Mouse (Mus musculus): Measurements from ENCODE around the gene Pogk. TPM values are rescaled to one million over a fixed set of nuclear protein-coding genes. Genes with fewer than 3 reads are reported as not detected.
A peak's percentile ranks its signal among the peaks of the same experiment; 100 is the strongest.

Gene Pogk
- polyA plus RNA-seq, 1 experiment: 2.7 TPM

DNA sequence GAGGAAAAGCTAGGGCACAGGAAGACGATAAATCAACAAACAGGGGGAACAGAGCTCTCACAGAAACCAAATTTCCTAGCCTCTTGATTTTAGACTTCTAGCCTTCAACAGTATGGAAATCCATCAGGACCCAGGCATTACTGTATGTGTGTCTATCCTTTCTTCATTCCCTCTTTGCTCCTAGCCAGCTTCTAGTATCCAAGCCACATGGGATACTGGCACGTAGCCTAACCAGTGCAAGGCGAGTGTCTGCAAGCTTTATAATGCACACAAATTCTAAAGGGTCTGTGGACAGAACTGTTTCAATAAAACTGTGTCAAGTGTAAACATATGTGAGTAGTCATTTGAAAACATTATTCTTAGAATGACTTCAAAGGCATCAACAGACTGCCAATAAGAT, 47.0 kb downstream of the Pogk start:
- TF ChIP-seq CTCF (IDR thresholded peaks at IDR 0.05; ENCODE audit: extremely low read depth, insufficient read depth, insufficient read length, insufficient replicate concordance) (no peak), POLR2A (IDR thresholded peaks at IDR 0.05; ENCODE audit: low read depth, low read length) (no peak)
- DNase-seq (ENCODE audit: low read depth in 1 of 2, low spot score in 2 of 2): no peak
- WGBS: 83% methylated on average over 3 of the region's 3 CpGs
- Histone ChIP-seq H3K4me1 (ENCODE audit: control insufficient read depth, insufficient read depth, insufficient read length) (no peaks in the 10 kb centered on the region), H3K4me3 (ENCODE audit: extremely low read depth, insufficient read depth, insufficient read length) (no peak overlapping the region), H3K36me3 (ENCODE audit: control insufficient read depth, insufficient read depth, low read length) (no peaks in the 10 kb centered on the region), H3K27me3 (ENCODE audit: control insufficient read depth, insufficient read depth, low read length) (no peaks in the 10 kb centered on the region; the same call in 1 of the 2 replicates), H3K27ac (ENCODE audit: insufficient read depth, low read length) (no peak overlapping the region)

DNA sequence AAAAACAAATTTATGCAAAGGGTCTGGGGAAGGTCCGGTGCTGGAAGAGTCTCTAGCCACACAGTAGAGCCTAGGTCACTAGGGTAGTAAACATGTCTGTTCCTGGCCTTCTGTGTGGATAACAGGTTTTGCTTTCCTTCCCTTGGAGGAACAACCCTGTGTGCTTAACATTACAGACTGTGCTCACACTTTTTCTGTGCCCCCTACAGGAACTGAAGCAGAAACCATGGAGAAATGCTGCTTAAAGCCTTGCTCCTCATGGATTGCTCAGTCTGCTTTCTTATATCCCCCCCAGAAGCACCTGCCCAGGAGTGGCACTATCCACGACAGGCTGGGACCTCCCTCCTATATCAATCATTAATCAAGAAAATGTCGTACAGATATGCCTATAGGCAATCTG, 47.8 kb downstream of the Pogk start:
- no peak overlapping the region for H3K27ac ChIP-seq (ENCODE audit: insufficient read depth, low read length)
- H3K36me3 ChIP-seq (ENCODE audit: control insufficient read depth, insufficient read depth, low read length): no peaks in the 10 kb centered on the region
- WGBS: 78% methylated on average over 3 of the region's 3 CpGs
- H3K27me3 ChIP-seq (ENCODE audit: control insufficient read depth, insufficient read depth, low read length): no peaks in the 10 kb centered on the region; the same call in 1 of the 2 replicates
- H3K4me3 ChIP-seq (ENCODE audit: extremely low read depth, insufficient read depth, insufficient read length): no peak overlapping the region
- TF ChIP-seq POLR2A (IDR thresholded peaks at IDR 0.05; ENCODE audit: low read depth, low read length) (no peak), CTCF (IDR thresholded peaks at IDR 0.05; ENCODE audit: extremely low read depth, insufficient read depth, insufficient read length, insufficient replicate concordance) (no peak)
- no peak for DNase-seq (ENCODE audit: low read depth in 1 of 2, low spot score in 2 of 2)
- no peaks in the 10 kb centered on the region for H3K4me1 ChIP-seq (ENCODE audit: control insufficient read depth, insufficient read depth, insufficient read length)

DNA sequence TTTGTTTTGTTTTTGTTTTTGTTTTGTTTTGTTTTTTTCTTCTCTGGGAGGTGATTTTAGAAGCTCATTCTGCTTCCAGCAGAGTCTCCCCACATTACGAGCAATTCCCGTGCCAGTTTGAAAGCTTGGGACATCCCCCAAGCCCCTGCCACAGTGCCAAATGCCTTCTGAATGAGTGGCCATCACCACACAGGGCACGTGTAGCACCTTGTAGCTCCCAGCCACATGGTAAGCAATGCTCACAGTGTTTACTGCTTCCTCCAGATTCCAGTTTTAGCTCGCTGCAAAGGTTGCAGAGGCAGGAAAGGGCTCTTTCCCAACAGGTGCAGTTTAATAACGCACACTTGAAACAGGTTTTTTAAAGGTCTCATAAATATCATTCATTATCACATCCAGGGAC, 48.8 kb downstream of the Pogk start:
- Histone ChIP-seq H3K36me3 (ENCODE audit: control insufficient read depth, insufficient read depth, low read length) (no peaks in the 10 kb centered on the region), H3K27ac (ENCODE audit: insufficient read depth, low read length) (no peak overlapping the region), H3K4me3 (ENCODE audit: extremely low read depth, insufficient read depth, insufficient read length) (no peak overlapping the region), H3K27me3 (ENCODE audit: control insufficient read depth, insufficient read depth, low read length) (no peaks in the 10 kb centered on the region; the same call in 1 of the 2 replicates), H3K4me1 (ENCODE audit: control insufficient read depth, insufficient read depth, insufficient read length) (no peaks in the 10 kb centered on the region)
- TF ChIP-seq CTCF (IDR thresholded peaks at IDR 0.05; ENCODE audit: extremely low read depth, insufficient read depth, insufficient read length, insufficient replicate concordance): no peak
- TF ChIP-seq POLR2A (IDR thresholded peaks at IDR 0.05; ENCODE audit: low read depth, low read length): no peak
- DNase-seq (ENCODE audit: low read depth in 1 of 2, low spot score in 2 of 2): no peak
- 75% methylated on average over 5 of the region's 5 CpGs for WGBS

DNA sequence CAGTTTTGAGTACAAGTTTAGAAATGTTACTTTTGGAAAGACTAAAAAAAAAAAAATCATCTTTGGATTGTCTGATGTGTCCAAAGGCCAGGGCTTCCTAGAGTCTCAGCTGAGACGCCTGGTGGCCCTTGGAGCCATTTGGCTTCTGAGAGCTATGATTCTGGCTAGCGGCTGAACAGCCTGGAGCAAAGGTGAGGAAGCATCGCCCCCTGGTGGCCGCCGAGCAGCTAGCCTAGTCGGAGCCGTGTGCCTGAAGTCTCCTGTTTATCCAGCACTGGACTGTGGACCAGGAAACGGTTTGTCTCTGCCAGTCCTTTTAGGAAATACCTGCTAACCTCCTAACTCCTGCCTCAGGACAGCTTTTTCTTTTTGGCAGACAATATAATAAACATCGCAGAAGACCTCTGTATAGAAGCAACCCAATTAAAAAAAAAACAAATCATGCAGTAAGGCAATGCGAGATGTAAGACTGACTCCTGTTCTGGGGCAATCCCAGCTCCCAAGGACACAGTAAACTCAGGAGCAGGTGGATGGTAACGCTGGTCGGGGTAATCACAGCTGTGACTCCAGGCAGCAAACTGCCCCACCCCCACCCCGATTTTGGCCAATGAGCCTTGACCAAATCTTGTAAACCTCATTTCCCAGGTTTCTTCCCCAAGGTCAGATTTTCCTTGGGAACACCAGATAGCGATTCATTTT, 49.4 kb downstream of the Pogk start:
- H3K27me3 ChIP-seq (ENCODE audit: control insufficient read depth, insufficient read depth, low read length): no peaks in the 10 kb centered on the region; the same call in 1 of the 2 replicates
- H3K36me3 ChIP-seq (ENCODE audit: control insufficient read depth, insufficient read depth, low read length): no peaks in the 10 kb centered on the region
- peak; percentile 28 to 74 for DNase-seq (ENCODE audit: low read depth in 1 of 2, low spot score in 2 of 2)
- H3K4me3 ChIP-seq (ENCODE audit: extremely low read depth, insufficient read depth, insufficient read length): no peak overlapping the region
- WGBS: 28% methylated on average over 14 of the region's 14 CpGs
- TF ChIP-seq POLR2A (IDR thresholded peaks at IDR 0.05; ENCODE audit: low read depth, low read length) (no peak), CTCF (IDR thresholded peaks at IDR 0.05; ENCODE audit: extremely low read depth, insufficient read depth, insufficient read length, insufficient replicate concordance) (peak; percentile 95)
- H3K27ac ChIP-seq (ENCODE audit: insufficient read depth, low read length): no peak overlapping the region
- no peaks in the 10 kb centered on the region for H3K4me1 ChIP-seq (ENCODE audit: control insufficient read depth, insufficient read depth, insufficient read length)

DNA sequence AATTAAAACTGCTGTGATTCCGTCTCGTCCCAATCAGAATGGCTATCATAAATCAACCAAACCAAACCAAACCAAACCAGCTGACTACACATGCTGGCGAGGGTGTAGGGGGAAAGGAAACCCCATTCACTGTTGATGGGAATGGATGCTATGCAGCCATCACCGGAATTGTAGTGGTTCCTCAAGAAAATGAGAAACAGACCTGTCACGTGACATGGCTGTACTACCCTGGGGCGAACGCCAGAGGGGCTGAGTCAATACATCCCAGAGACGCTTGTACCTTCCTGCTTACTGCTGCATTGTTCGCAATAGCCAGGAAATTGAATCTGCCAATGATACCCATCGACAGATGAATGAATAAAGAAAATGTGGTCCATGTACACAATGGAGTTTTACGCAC, 59.9 kb downstream of the Pogk start:
- DNase-seq (ENCODE audit: low read depth in 1 of 2, low spot score in 2 of 2): no peak
- H3K27ac ChIP-seq (ENCODE audit: insufficient read depth, low read length): no peak overlapping the region
- H3K4me1 ChIP-seq (ENCODE audit: control insufficient read depth, insufficient read depth, insufficient read length): peaks cover 3% of the 10 kb centered on the region; the same call in 1 of the 2 replicates
- TF ChIP-seq POLR2A (IDR thresholded peaks at IDR 0.05; ENCODE audit: low read depth, low read length) (no peak), CTCF (IDR thresholded peaks at IDR 0.05; ENCODE audit: extremely low read depth, insufficient read depth, insufficient read length, insufficient replicate concordance) (no peak)
- H3K27me3 ChIP-seq (ENCODE audit: control insufficient read depth, insufficient read depth, low read length): no peaks in the 10 kb centered on the region
- 87% methylated on average over 11 of the region's 11 CpGs for WGBS
- no peaks in the 10 kb centered on the region for H3K36me3 ChIP-seq (ENCODE audit: control insufficient read depth, insufficient read depth, low read length)
- H3K4me3 ChIP-seq (ENCODE audit: extremely low read depth, insufficient read depth, insufficient read length): no peak overlapping the region

DNA sequence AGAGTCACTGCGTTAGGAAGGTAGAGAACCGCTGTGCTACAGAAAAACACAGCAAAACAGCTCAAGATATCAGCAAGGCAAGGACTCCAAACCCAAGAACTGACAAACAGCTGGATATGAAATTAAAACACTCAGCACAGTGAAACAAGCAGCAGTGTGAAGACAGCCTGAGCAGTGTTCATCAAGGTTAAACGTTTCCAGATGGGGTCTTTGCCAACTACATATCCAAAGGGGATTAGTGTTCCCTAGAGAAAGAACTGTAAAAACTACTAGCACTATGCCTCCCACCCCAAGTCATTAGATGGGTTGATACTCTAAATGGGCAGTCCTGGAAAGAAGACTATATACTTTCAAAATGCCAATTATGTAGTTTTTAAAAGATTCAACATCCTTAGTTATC, 60.3 kb downstream of the Pogk start:
- 87% methylated on average over 3 of the region's 3 CpGs for WGBS
- TF ChIP-seq CTCF (IDR thresholded peaks at IDR 0.05; ENCODE audit: extremely low read depth, insufficient read depth, insufficient read length, insufficient replicate concordance) (no peak), POLR2A (IDR thresholded peaks at IDR 0.05; ENCODE audit: low read depth, low read length) (no peak)
- Histone ChIP-seq H3K27me3 (ENCODE audit: control insufficient read depth, insufficient read depth, low read length) (no peaks in the 10 kb centered on the region), H3K4me3 (ENCODE audit: extremely low read depth, insufficient read depth, insufficient read length) (no peak overlapping the region), H3K36me3 (ENCODE audit: control insufficient read depth, insufficient read depth, low read length) (no peaks in the 10 kb centered on the region), H3K4me1 (ENCODE audit: control insufficient read depth, insufficient read depth, insufficient read length) (peaks cover 3% of the 10 kb centered on the region; the same call in 1 of the 2 replicates), H3K27ac (ENCODE audit: insufficient read depth, low read length) (no peak overlapping the region)
- DNase-seq (ENCODE audit: low read depth in 1 of 2, low spot score in 2 of 2): no peak

DNA sequence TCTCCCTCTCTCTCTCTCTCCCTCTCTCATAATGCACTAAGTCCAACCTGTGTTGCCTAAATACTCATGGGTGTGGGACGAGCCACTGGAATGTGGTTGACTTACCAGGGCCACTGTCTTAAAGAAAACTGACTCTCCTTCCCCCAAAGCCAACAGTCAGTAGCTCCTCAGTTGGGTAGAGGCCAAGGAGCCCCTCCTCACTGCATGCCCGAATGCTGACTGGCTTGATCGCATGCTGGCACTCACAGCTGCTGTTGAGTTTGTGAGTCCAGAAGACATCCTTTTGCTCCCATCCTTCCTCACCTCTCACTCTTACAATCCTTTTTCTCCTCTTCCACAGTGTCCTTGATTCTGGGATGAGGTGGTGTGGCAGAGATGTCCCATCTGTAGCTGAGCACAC, 62.8 kb downstream of the Pogk start:
- Histone ChIP-seq H3K36me3 (ENCODE audit: control insufficient read depth, insufficient read depth, low read length) (no peaks in the 10 kb centered on the region), H3K4me3 (ENCODE audit: extremely low read depth, insufficient read depth, insufficient read length) (no peak overlapping the region), H3K4me1 (ENCODE audit: control insufficient read depth, insufficient read depth, insufficient read length) (peaks cover 3% of the 10 kb centered on the region; the same call in 1 of the 2 replicates), H3K27me3 (ENCODE audit: control insufficient read depth, insufficient read depth, low read length) (no peaks in the 10 kb centered on the region), H3K27ac (ENCODE audit: insufficient read depth, low read length) (no peak overlapping the region)
- 78% methylated on average over 3 of the region's 3 CpGs for WGBS
- no peak for TF ChIP-seq POLR2A (IDR thresholded peaks at IDR 0.05; ENCODE audit: low read depth, low read length)
- no peak for TF ChIP-seq CTCF (IDR thresholded peaks at IDR 0.05; ENCODE audit: extremely low read depth, insufficient read depth, insufficient read length, insufficient replicate concordance)
- DNase-seq (ENCODE audit: low read depth in 1 of 2, low spot score in 2 of 2): no peak

Data from spleen, adult 2 months (tissue).